Mouse (Mus musculus): ENCODE results near the gene Zfand6.

Zfand6 gene

GRCm38 (mm10) chr7:84594087-84594916 is 95.5 kb downstream of the Zfand6 start:
- peak; percentile 84 for DNase-seq (ENCODE audit: low spot score)

GRCm38 (mm10) chr7:84591347-84591746 is 98.4 kb downstream of the Zfand6 start:
- no peak for DNase-seq (ENCODE audit: low spot score)

- no peak for DNase-seq (ENCODE audit: low spot score)
These were observed 99.1 kb downstream of the Zfand6 start for GRCm38 (mm10) chr7:84590622-84591021.

- no peak for DNase-seq (ENCODE audit: low spot score)
These were observed 102.5 kb downstream of the Zfand6 start for GRCm38 (mm10) chr7:84587101-84587783.

GRCm38 (mm10) chr7:84586360-84587100 is 103.2 kb downstream of the Zfand6 start:
- DNase-seq (ENCODE audit: low spot score) = no peak

- DNase-seq (ENCODE audit: low spot score) = no peak
These were observed 104.7 kb downstream of the Zfand6 start for GRCm38 (mm10) chr7:84585086-84585485.

GRCm38 (mm10) chr7:84579769-84580168 is 110.0 kb downstream of the Zfand6 start:
- no peak for DNase-seq (ENCODE audit: low spot score)

- DNase-seq (ENCODE audit: low spot score) = no peak
These were observed 110.9 kb downstream of the Zfand6 start for GRCm38 (mm10) chr7:84578841-84579240.

GRCm38 (mm10) chr7:84577034-84577433 is 112.7 kb downstream of the Zfand6 start:
- no peak for DNase-seq (ENCODE audit: low spot score)

GRCm38 (mm10) chr7:84566200-84566599 is 123.6 kb downstream of the Zfand6 start:
- no peak for DNase-seq (ENCODE audit: low spot score)

- DNase-seq (ENCODE audit: low spot score) = no peak
These were observed 125.5 kb downstream of the Zfand6 start for GRCm38 (mm10) chr7:84564236-84564635.

Measured in retina, embryonic 14.5 days (tissue).